Mouse (Mus musculus): ENCODE results near the gene Olfr543.
"Not testable (repeated sequence)": the region's sequence is repeated elsewhere in the genome, so short reads cannot be mapped to it uniquely, and the experiment has no call there.

The Olfr543 gene

DNA sequence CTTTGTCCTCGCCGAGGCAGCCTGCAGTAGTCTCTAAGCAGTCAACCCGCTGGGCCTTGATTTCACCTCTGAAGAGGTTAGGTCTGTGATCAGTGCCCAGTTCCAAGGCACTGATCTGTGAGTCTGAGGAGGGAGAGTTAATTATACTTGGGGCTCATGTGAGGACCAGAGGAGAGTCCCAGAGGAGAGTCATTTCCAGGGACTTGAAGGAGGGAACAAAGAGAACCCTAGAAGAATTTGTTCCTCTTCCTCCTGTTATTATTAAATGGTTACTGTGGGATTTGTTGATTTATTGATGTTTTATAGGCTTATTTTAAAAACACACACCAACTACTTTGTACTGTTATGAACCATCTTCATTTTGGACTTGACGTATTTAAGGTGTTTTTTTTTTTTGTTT lies at the start of gene Olfr543:
Gene Olfr543, minus strand, starts transcription at position 101 of the 400 bp plus-strand sequence.
- no peak for DNase-seq (ENCODE audit: low spot score)

GRCm38 (mm10) chr7:102529052-102529451 lies 47.6 kb upstream of the Olfr543 start:
- no peak for DNase-seq (ENCODE audit: low spot score)

DNA sequence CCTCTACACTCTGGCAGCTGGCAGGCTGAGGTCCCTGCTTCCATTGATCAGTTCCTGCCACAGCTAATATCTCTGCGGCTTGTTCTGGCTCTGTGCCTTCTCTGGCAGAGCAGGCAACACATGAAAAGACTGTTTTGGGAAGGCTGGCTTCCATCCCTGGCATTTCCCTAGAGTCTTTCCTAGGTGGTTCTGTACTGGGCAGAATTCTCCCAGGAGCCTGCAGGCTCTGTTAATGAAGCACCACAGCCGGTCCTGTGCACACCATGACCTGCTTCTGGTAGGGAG lies 35.5 kb upstream of the Olfr543 start:
- DNase-seq (ENCODE audit: low spot score): no peak

DNA sequence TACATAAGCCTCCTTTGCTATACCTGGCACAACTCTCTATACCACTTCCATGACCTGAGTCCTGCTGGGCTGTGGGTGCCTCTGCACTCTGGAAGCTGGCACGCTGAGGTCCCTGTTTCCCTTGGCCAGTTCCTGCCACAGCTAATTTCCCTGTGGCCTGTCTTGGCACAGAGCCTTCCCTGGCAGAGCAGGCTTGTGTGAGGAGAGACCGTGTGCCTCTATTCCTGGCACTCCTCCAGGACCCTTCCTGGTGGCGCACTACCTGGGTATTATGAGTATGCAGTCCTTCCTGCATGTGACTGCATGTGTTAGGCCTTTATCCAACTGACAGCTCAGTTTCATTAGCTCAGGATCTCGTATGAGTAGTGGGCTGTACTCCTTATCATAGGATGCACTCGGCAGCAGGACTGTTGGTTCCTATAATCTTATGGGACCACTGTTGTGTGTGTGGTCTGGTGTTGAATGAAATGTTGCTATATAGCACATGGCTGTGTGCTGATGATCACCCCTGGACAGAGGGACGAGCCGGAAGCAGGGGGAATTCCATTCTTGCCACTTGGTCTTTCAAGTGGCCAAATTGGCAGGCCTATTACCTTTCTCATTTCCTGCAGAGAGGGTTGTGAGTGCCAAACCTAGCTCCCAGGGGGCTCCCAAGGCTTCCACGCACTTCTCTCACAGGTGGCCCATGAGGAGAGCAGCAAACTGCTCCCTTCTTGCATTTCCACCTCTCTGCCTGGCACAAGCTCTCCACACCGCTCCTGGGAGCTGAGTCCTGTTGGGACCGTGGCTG lies 35.0 kb upstream of the Olfr543 start:
- DNase-seq (ENCODE audit: low spot score): no peak

GRCm38 (mm10) chr7:102514144-102514543 lies 32.7 kb upstream of the Olfr543 start:
- no peak for DNase-seq (ENCODE audit: low spot score)

DNA sequence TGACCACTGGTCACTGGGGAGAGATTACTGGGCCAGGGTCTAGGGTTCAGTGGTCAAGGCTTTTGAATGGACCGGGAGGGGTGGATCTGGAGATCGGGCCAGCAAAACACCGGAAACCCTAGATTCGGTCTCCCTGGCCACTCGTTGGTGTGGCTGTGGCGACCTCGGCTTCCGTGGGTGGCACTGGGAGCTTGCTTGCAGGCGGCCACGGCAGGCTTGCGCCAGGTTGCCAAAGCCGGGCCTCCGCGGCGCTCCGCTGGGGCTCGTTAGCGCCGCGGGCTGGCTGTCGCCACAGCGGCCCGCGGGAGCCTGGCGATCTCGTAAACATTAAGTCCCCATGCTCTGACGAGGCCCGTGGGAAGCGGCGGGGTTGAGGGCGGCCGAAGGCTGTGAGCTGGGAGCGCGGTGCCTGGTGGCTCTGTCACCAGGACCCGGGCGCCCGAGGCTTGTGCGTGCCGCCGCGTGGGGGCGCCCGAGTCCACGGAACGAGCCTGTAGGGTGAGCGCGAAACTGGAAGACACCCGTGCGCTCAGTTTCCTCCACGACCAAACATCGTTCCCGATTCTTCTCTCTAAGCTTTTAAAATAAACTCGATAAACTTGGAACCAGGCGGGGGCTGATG lies 31.4 kb upstream of the Olfr543 start:
- DNase-seq (ENCODE audit: low spot score): peak; percentile 68

DNA sequence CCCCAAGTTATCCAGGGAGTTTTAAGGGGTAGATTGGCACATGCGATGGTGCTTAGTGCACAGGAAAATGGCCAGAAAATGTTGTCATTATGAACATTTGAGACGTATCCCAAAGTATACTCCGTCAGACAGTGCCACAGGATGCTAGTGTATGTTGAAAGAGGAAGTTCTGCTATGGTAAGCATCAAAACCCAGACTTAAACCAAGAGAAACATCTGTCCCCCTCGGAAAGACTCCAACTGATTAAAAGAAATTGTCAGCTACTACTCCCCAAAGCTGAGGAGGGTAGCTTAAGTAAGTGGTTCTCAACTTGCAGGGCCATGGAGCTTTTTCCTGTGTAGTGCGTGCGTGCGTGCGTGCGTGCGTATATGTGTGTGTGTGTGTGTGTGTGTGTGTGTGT lies 30.4 kb upstream of the Olfr543 start:
- no peak for DNase-seq (ENCODE audit: low spot score)

GRCm38 (mm10) chr7:102509726-102510125 lies 28.2 kb upstream of the Olfr543 start:
- DNase-seq (ENCODE audit: low spot score): no peak

- DNase-seq (ENCODE audit: low spot score): no peak
Observed at GRCm38 (mm10) chr7:102508666-102509065, 27.2 kb upstream of the Olfr543 start.

- DNase-seq (ENCODE audit: low spot score): no peak
Observed at GRCm38 (mm10) chr7:102508066-102508465, 26.6 kb upstream of the Olfr543 start.

DNA sequence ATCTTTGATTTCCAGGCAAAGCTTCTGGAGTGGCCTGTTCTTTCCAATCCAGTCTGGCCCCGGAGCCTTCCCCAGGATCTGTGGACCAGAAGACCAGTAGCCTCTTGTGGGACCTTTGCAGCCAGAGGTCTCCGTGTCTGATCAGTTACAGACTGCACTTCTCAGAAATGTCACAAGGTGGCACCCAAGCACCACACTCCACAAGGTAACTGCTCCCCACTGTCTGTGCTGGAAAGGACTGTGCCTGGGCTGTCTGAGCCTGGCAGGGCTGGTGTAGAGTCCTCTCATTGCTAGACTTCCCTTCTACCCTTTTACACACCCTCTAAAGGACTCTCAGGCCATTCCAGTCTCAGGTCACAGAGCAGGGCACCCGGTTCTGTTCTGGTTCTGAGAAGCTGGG lies 25.4 kb upstream of the Olfr543 start:
- peak; percentile 81 for DNase-seq (ENCODE audit: low spot score)

GRCm38 (mm10) chr7:102501986-102502385 lies 20.5 kb upstream of the Olfr543 start:
- DNase-seq (ENCODE audit: low spot score): no peak

GRCm38 (mm10) chr7:102499473-102499872 lies 18.0 kb upstream of the Olfr543 start, which contains the start of gene Olfr545:
Gene Olfr545, minus strand, starts transcription at chr7:102499573.
- no peak for DNase-seq (ENCODE audit: low spot score)

DNA sequence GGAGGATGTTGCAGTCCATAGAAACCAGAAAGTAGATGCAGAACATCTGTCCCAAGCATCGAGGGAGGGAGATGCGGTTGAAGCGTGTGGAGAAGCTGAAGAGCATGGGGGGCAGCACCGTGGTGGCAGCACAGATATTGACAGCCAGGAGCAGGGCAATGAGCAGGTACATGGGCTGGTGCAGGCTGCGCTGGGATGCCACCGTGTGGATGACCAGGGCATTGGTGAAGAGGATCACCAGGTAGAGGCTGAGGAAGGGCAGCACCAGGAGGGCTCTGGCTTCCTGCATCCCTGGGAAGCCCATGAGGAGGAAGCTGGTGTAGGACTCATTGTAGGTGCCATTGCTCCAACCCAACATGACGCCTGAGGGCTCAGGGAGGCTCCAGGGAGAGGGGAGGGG lies 12.9 kb upstream of the Olfr543 start:
- DNase-seq (ENCODE audit: low spot score): not testable (repeated sequence)

GRCm38 (mm10) chr7:102488161-102488560 lies 6.7 kb upstream of the Olfr543 start, which contains the start of gene Olfr544:
Gene Olfr544, minus strand, starts transcription at chr7:102488313.
- DNase-seq (ENCODE audit: low spot score): no peak

- DNase-seq (ENCODE audit: low spot score): no peak
Observed at GRCm38 (mm10) chr7:102486105-102486504, 4.6 kb upstream of the Olfr543 start.

- not testable (repeated sequence) for DNase-seq (ENCODE audit: low spot score)
Observed at GRCm38 (mm10) chr7:102484766-102485165, 3.3 kb upstream of the Olfr543 start.

- no peak for DNase-seq (ENCODE audit: low spot score)
Observed at GRCm38 (mm10) chr7:102483665-102484064, 2.2 kb upstream of the Olfr543 start.

- DNase-seq (ENCODE audit: low spot score): no peak
Observed at GRCm38 (mm10) chr7:102480821-102481220, 658 bp downstream of the Olfr543 start.

GRCm38 (mm10) chr7:102479368-102480078 lies 2.0 kb downstream of the Olfr543 start:
- no peak for DNase-seq (ENCODE audit: low spot score)

- DNase-seq (ENCODE audit: low spot score): no peak
Observed at GRCm38 (mm10) chr7:102478926-102479325, 2.6 kb downstream of the Olfr543 start.

GRCm38 (mm10) chr7:102478425-102478824 lies 3.1 kb downstream of the Olfr543 start:
- no peak for DNase-seq (ENCODE audit: low spot score)

DNA sequence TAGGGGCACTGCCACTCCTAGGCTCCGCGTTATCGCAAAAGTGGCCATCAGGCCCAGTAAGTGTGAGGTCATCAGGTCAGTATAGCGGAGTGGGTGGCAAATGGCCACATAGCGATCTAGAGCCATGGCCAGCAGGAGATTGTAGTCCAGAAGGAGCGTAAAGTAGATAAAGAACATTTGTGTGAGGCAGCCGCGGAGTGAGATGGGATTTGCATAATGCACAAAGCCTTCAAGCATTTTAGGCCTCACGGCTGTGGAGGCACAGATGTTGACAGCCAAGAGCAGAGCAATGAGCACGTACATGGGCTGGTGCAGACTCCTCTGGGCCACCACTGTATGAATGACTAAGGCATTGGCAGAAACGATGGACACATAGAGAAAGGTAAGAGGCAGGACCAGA lies 4.1 kb downstream of the Olfr543 start:
- no peak for DNase-seq (ENCODE audit: low spot score)

All from layer of hippocampus, adult 9-10 months (tissue).